Mouse (Mus musculus): Measurements from ENCODE around the gene Tubb4b. TPM values are rescaled to one million over a fixed set of nuclear protein-coding genes. Genes with fewer than 3 reads are reported as not detected.

Tubb4b gene
- polyA plus RNA-seq, 1 experiment: 2,638 TPM

DNA sequence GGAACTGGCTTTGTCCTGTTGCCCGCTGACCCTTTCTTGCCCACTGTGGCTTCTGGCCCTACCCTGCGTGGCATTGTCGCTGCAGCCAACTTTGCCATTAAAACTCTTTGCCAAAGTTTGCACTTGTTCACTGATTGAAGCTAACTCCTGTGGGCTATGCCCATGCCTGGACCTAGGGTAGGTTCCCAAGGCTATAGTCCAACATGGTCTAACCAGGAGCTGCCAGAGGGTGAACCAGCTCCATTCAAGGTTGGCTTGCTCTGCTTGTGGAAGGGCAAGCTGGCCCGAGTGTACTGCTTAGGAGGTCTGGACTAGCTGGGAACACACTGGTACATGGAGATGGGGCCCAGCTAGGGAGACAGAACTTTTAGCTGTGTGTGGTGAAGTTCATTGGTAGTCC is 19.6 kb upstream of the Tubb4b start:
- TF ChIP-seq POLR2A (IDR thresholded peaks at IDR 0.05; ENCODE audit: control insufficient read depth, low read depth, low read length) (no peak), CTCF (IDR thresholded peaks at IDR 0.05; ENCODE audit: control insufficient read depth, insufficient read depth, insufficient replicate concordance, low read depth, low read length) (no peak)
- Histone ChIP-seq H3K4me3 (ENCODE audit: control insufficient read depth, low read depth, low read length) (no peak overlapping the region), H3K4me1 (ENCODE audit: control insufficient read depth, insufficient read depth, low read length) (peaks cover 23% of the 10 kb centered on the region), H3K27ac (ENCODE audit: control insufficient read depth, insufficient read depth, low read depth, low read length) (no peak overlapping the region), H3K36me3 (ENCODE audit: control insufficient read depth, insufficient read depth, low read length) (no peaks in the 10 kb centered on the region; the same call in 1 of the 2 replicates), H3K27me3 (ENCODE audit: control insufficient read depth, insufficient read depth, low read length) (no peaks in the 10 kb centered on the region)

DNA sequence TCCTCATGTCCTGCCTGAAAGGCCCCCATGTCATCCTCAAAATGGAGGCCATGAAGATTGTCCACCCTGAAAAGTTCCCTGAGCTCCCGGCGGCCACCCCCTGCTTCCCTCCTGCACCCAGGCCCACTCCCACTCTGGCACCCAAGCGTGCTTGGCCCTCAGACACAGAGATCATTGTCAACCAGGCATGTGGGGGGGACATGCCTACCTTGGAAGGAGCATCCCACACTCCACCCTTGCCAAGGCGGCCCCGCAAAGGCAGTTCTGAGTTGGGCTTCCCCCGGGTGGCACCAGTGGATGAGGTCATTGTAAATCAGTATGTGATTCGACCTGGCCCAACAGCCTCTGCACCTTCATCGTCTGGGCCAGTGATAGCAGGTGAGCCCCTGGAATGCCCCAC is 18.8 kb upstream of the Tubb4b start:
- Histone ChIP-seq H3K27me3 (ENCODE audit: control insufficient read depth, insufficient read depth, low read length) (no peaks in the 10 kb centered on the region), H3K27ac (ENCODE audit: control insufficient read depth, insufficient read depth, low read depth, low read length) (no peak overlapping the region), H3K36me3 (ENCODE audit: control insufficient read depth, insufficient read depth, low read length) (no peaks in the 10 kb centered on the region; the same call in 1 of the 2 replicates), H3K4me3 (ENCODE audit: control insufficient read depth, low read depth, low read length) (no peak overlapping the region), H3K4me1 (ENCODE audit: control insufficient read depth, insufficient read depth, low read length) (peaks cover 23% of the 10 kb centered on the region)
- no peak for TF ChIP-seq POLR2A (IDR thresholded peaks at IDR 0.05; ENCODE audit: control insufficient read depth, low read depth, low read length)

- H3K4me1 ChIP-seq (ENCODE audit: control insufficient read depth, insufficient read depth, low read length): peaks cover 23% of the 10 kb centered on the region
- peak within 1 kb of the TSS; percentile 72 for H3K4me3 ChIP-seq (ENCODE audit: control insufficient read depth, low read depth, low read length)
- no peak for TF ChIP-seq POLR2A (IDR thresholded peaks at IDR 0.05; ENCODE audit: control insufficient read depth, low read depth, low read length)
- no peak for TF ChIP-seq CTCF (IDR thresholded peaks at IDR 0.05; ENCODE audit: control insufficient read depth, insufficient read depth, insufficient replicate concordance, low read depth, low read length)
- H3K36me3 ChIP-seq (ENCODE audit: control insufficient read depth, insufficient read depth, low read length): no peaks in the 10 kb centered on the region; the same call in 1 of the 2 replicates
- no peak within 1 kb of the TSS for H3K27ac ChIP-seq (ENCODE audit: control insufficient read depth, insufficient read depth, low read depth, low read length)
- no peaks in the 10 kb centered on the region for H3K27me3 ChIP-seq (ENCODE audit: control insufficient read depth, insufficient read depth, low read length)
Observed at GRCm38 (mm10) chr2:25242101-25242506, 17.6 kb upstream of the Tubb4b start, which contains the start of the genes Rnf208 and Cysrt1. TSS of gene Rnf208 (plus strand) at chr2:25242255. TSS of gene Cysrt1 (minus strand) at chr2:25242452.

DNA sequence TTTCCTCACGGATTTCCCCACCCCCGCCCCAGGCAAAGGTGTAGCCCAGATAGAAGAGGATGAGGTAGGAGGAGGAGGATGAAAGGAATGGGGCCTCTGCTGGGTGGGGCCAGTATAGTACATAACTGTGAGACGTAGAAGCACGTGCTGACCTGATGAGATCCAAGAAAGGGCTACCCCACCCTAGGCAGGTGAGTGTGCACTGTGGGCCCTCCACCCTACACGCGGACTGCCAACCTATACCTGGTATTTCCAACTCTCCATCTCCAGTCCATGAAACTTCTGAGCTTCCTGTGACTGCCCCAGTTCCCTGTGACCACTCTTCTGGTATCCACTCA is 16.9 kb upstream of the Tubb4b start:
- H3K4me1 ChIP-seq (ENCODE audit: control insufficient read depth, insufficient read depth, low read length): peaks cover 23% of the 10 kb centered on the region
- no peaks in the 10 kb centered on the region for H3K27me3 ChIP-seq (ENCODE audit: control insufficient read depth, insufficient read depth, low read length)
- no peaks in the 10 kb centered on the region for H3K36me3 ChIP-seq (ENCODE audit: control insufficient read depth, insufficient read depth, low read length)
- H3K27ac ChIP-seq (ENCODE audit: control insufficient read depth, insufficient read depth, low read depth, low read length): no peak overlapping the region
- TF ChIP-seq CTCF (IDR thresholded peaks at IDR 0.05; ENCODE audit: control insufficient read depth, insufficient read depth, insufficient replicate concordance, low read depth, low read length) (no peak), POLR2A (IDR thresholded peaks at IDR 0.05; ENCODE audit: control insufficient read depth, low read depth, low read length) (no peak)
- peak overlapping the region; percentile 8; the same call in 1 of the 2 replicates for H3K4me3 ChIP-seq (ENCODE audit: control insufficient read depth, low read depth, low read length)

- Histone ChIP-seq H3K27me3 (ENCODE audit: control insufficient read depth, insufficient read depth, low read length) (no peaks in the 10 kb centered on the region), H3K4me1 (ENCODE audit: control insufficient read depth, insufficient read depth, low read length) (peaks cover 23% of the 10 kb centered on the region), H3K27ac (ENCODE audit: control insufficient read depth, insufficient read depth, low read depth, low read length) (no peak overlapping the region), H3K36me3 (ENCODE audit: control insufficient read depth, insufficient read depth, low read length) (no peaks in the 10 kb centered on the region), H3K4me3 (ENCODE audit: control insufficient read depth, low read depth, low read length) (peak overlapping the region; percentile 25)
- TF ChIP-seq POLR2A (IDR thresholded peaks at IDR 0.05; ENCODE audit: control insufficient read depth, low read depth, low read length) (no peak), CTCF (IDR thresholded peaks at IDR 0.05; ENCODE audit: control insufficient read depth, insufficient read depth, insufficient replicate concordance, low read depth, low read length) (no peak)
Observed at GRCm38 (mm10) chr2:25240723-25241437, 16.4 kb upstream of the Tubb4b start.

GRCm38 (mm10) chr2:25240310-25240709 is 15.8 kb upstream of the Tubb4b start:
- H3K4me3 ChIP-seq (ENCODE audit: control insufficient read depth, low read depth, low read length): peak overlapping the region; percentile 25
- H3K27ac ChIP-seq (ENCODE audit: control insufficient read depth, insufficient read depth, low read depth, low read length): no peak overlapping the region; the same call in 1 of the 2 replicates
- no peaks in the 10 kb centered on the region for H3K36me3 ChIP-seq (ENCODE audit: control insufficient read depth, insufficient read depth, low read length)
- peaks cover 23% of the 10 kb centered on the region for H3K4me1 ChIP-seq (ENCODE audit: control insufficient read depth, insufficient read depth, low read length)
- H3K27me3 ChIP-seq (ENCODE audit: control insufficient read depth, insufficient read depth, low read length): no peaks in the 10 kb centered on the region
- TF ChIP-seq CTCF (IDR thresholded peaks at IDR 0.05; ENCODE audit: control insufficient read depth, insufficient read depth, insufficient replicate concordance, low read depth, low read length): no peak
- TF ChIP-seq POLR2A (IDR thresholded peaks at IDR 0.05; ENCODE audit: control insufficient read depth, low read depth, low read length): no peak

GRCm38 (mm10) chr2:25239766-25240165 is 15.3 kb upstream of the Tubb4b start:
- TF ChIP-seq POLR2A (IDR thresholded peaks at IDR 0.05; ENCODE audit: control insufficient read depth, low read depth, low read length) (no peak), CTCF (IDR thresholded peaks at IDR 0.05; ENCODE audit: control insufficient read depth, insufficient read depth, insufficient replicate concordance, low read depth, low read length) (no peak)
- no peak overlapping the region for H3K27ac ChIP-seq (ENCODE audit: control insufficient read depth, insufficient read depth, low read depth, low read length)
- no peaks in the 10 kb centered on the region for H3K36me3 ChIP-seq (ENCODE audit: control insufficient read depth, insufficient read depth, low read length)

More at GRCm38 (mm10) chr2:25239766-25240165, 15.3 kb upstream of the Tubb4b start:
- H3K27me3 ChIP-seq (ENCODE audit: control insufficient read depth, insufficient read depth, low read length): no peaks in the 10 kb centered on the region
- peaks cover 23% of the 10 kb centered on the region for H3K4me1 ChIP-seq (ENCODE audit: control insufficient read depth, insufficient read depth, low read length)
- no peak overlapping the region for H3K4me3 ChIP-seq (ENCODE audit: control insufficient read depth, low read depth, low read length)

Data from testis, adult 2 months (tissue).